In genomic region chr9:7897502-7897901, GRCm38 (mm10) we compare ENCODE assay signal across 1 mouse cellular context.
A peak's percentile ranks its signal among the peaks of the same experiment; 100 is the strongest.
TF ChIP-seq lines count a peak whose summit lies in the region.

No protein-coding gene starts in this region.

TF ChIP-seq in CH12.LX, 34 proteins besides CTCF, POLR2A, EP300 and RAD21 (continued from another document):
- no peak for TF ChIP-seq GABPA (IDR thresholded peaks at IDR 0.05; ENCODE audit: insufficient replicate concordance, low read depth, low read length)
- TF ChIP-seq CHD1 (IDR thresholded peaks at IDR 0.05; ENCODE audit: low read depth, low read length), result peak; percentile 61; the same call in 1 of the 2 replicates
- no peak for TF ChIP-seq MAX (IDR thresholded peaks at IDR 0.05; ENCODE audit: low read length)
- 0 out of 2 replicates have a peak, but pooled peaks have one; percentile 12 for TF ChIP-seq JUND (conservative IDR thresholded peaks at IDR 0.05; ENCODE audit: low read depth, low read length)
- peak; percentile 91 for TF ChIP-seq ZC3H11A (IDR thresholded peaks at IDR 0.05; ENCODE audit: low read depth, low read length)
